Mouse (Mus musculus): ENCODE measurements at regions not wholly inside any gene's neighbourhood (a gene's known extent, or its start where the extent isn't known, plus 50 kb on each side); places are given as distances from the start of the nearest gene placed in this dataset.

- H3K36me3 ChIP-seq (ENCODE audit: insufficient read depth, low read length) = no peaks in the 10 kb centered on the region
- H3K4me1 ChIP-seq (replicated peaks; ENCODE audit: low read depth, low read length) = no peaks in the 10 kb centered on the region
- H3K4me3 ChIP-seq (replicated peaks; ENCODE audit: low read length) = no peak overlapping the region
- no peak for TF ChIP-seq CTCF (conservative IDR thresholded peaks at IDR 0.05; ENCODE audit: low read length)
- TF ChIP-seq POU5F1 (IDR thresholded peaks at IDR 0.05; ENCODE audit: borderline replicate concordance, low read length) = no peak
- TF ChIP-seq NANOG (IDR thresholded peaks at IDR 0.05; ENCODE audit: borderline replicate concordance, low read length) = no peak
- H3K27me3 ChIP-seq (ENCODE audit: insufficient read depth, low read length) = no peaks in the 10 kb centered on the region
- peaks cover 21% of the 10 kb centered on the region for H3K9me3 ChIP-seq (ENCODE audit: low read length)
Observed at GRCm38 (mm10) chr9:74556116-74556515, 305.6 kb upstream of the Onecut1 start.

DNA sequence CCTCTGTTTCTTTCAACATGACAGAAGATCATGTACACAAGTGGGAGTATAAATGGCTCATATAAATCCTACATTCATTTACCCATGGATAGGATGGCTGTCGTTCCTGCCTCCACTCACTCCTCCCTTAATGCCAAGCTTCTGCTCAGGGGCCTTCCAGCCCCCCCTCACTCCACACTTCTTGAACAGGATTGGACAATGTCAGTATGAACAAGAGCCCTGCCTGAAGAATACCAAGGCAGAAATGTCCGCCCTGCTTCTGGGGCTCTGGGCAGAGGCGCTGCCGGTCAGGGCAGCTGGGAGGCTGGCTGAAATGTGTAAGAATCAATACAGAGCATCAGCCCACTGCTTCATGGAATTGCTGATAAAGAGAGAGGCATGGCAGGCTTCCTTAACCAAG lies 269.0 kb upstream of the Onecut1 start:
- H3K9me3 ChIP-seq (ENCODE audit: low read length) = no peaks in the 10 kb centered on the region
- TF ChIP-seq NANOG (IDR thresholded peaks at IDR 0.05; ENCODE audit: borderline replicate concordance, low read length) (no peak), POU5F1 (IDR thresholded peaks at IDR 0.05; ENCODE audit: borderline replicate concordance, low read length) (no peak), CTCF (conservative IDR thresholded peaks at IDR 0.05; ENCODE audit: low read length) (no peak)
- H3K36me3 ChIP-seq (ENCODE audit: insufficient read depth, low read length) = no peaks in the 10 kb centered on the region
- H3K4me1 ChIP-seq (replicated peaks; ENCODE audit: low read depth, low read length) = no peaks in the 10 kb centered on the region
- no peak overlapping the region for H3K4me3 ChIP-seq (replicated peaks; ENCODE audit: low read length)
- H3K27me3 ChIP-seq (ENCODE audit: insufficient read depth, low read length) = no peaks in the 10 kb centered on the region

GRCm38 (mm10) chr9:74593970-74594369 lies 267.8 kb upstream of the Onecut1 start:
- TF ChIP-seq CTCF (conservative IDR thresholded peaks at IDR 0.05; ENCODE audit: low read length) (peak; percentile 70), POU5F1 (IDR thresholded peaks at IDR 0.05; ENCODE audit: borderline replicate concordance, low read length) (no peak), NANOG (IDR thresholded peaks at IDR 0.05; ENCODE audit: borderline replicate concordance, low read length) (no peak)

DNA sequence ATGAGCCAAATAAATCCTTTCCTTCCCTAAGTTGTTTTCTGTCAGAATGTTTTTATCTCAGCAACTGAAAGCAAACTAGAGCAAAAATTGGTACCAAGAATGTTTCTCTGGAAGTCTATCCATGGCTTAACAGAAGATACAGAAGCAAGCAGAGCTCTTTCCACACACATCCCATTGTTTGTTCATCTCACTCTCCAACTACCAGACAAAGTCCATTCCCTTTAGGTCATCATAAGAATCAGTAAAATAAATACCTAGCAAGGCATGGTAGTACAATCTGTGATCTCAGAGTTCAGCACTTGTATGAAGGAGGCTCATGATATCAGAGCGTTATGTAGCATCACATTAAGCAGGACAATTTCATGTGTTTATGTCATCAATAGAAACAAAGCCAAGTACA lies 257.3 kb upstream of the Onecut1 start:
- no peak overlapping the region for H3K4me3 ChIP-seq (replicated peaks; ENCODE audit: low read length)
- TF ChIP-seq POU5F1 (IDR thresholded peaks at IDR 0.05; ENCODE audit: borderline replicate concordance, low read length) = no peak
- TF ChIP-seq NANOG (IDR thresholded peaks at IDR 0.05; ENCODE audit: borderline replicate concordance, low read length) = no peak
- no peak for TF ChIP-seq CTCF (conservative IDR thresholded peaks at IDR 0.05; ENCODE audit: low read length)
- no peaks in the 10 kb centered on the region for H3K27me3 ChIP-seq (ENCODE audit: insufficient read depth, low read length)
- no peaks in the 10 kb centered on the region for H3K9me3 ChIP-seq (ENCODE audit: low read length)
- H3K4me1 ChIP-seq (replicated peaks; ENCODE audit: low read depth, low read length) = no peaks in the 10 kb centered on the region
- no peaks in the 10 kb centered on the region for H3K36me3 ChIP-seq (ENCODE audit: insufficient read depth, low read length)

More at GRCm38 (mm10) chr9:74593970-74594369, 267.8 kb upstream of the Onecut1 start:
- Histone ChIP-seq H3K36me3 (ENCODE audit: insufficient read depth, low read length) (no peaks in the 10 kb centered on the region), H3K27me3 (ENCODE audit: insufficient read depth, low read length) (no peaks in the 10 kb centered on the region), H3K4me3 (replicated peaks; ENCODE audit: low read length) (no peak overlapping the region), H3K9me3 (ENCODE audit: low read length) (no peaks in the 10 kb centered on the region), H3K4me1 (replicated peaks; ENCODE audit: low read depth, low read length) (no peaks in the 10 kb centered on the region)

- no peak overlapping the region for H3K4me3 ChIP-seq (replicated peaks; ENCODE audit: low read length)
- H3K27me3 ChIP-seq (ENCODE audit: insufficient read depth, low read length) = no peaks in the 10 kb centered on the region
- no peaks in the 10 kb centered on the region for H3K36me3 ChIP-seq (ENCODE audit: insufficient read depth, low read length)
- TF ChIP-seq NANOG (IDR thresholded peaks at IDR 0.05; ENCODE audit: borderline replicate concordance, low read length) (no peak), POU5F1 (IDR thresholded peaks at IDR 0.05; ENCODE audit: borderline replicate concordance, low read length) (no peak), CTCF (conservative IDR thresholded peaks at IDR 0.05; ENCODE audit: low read length) (no peak)
- H3K9me3 ChIP-seq (ENCODE audit: low read length) = peaks cover 22% of the 10 kb centered on the region
- no peaks in the 10 kb centered on the region for H3K4me1 ChIP-seq (replicated peaks; ENCODE audit: low read depth, low read length)
Observed at GRCm38 (mm10) chr9:74621957-74622356, 239.8 kb upstream of the Onecut1 start.

DNA sequence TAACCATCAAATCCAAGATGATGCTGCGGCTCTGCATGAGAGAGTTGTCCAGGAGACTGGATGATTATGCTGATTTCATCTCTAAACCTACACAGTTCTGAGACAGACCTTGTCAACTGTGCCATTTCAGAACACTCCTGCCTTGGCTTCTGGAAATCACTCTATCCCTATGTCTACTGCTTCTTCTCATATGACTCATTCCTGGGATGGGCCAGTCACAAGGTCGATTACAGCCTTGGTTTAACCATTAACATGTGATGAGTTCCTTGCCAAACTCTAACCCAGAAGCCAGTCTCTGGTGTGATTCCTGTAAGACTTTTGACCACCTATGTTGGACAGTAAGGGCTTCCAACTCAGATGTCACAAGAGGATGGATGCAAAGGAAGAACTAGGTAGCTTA lies 216.3 kb upstream of the Onecut1 start:
- no peaks in the 10 kb centered on the region for H3K9me3 ChIP-seq (ENCODE audit: low read length)
- no peak overlapping the region for H3K4me3 ChIP-seq (replicated peaks; ENCODE audit: low read length)
- H3K36me3 ChIP-seq (ENCODE audit: insufficient read depth, low read length) = no peaks in the 10 kb centered on the region
- 0 out of 2 replicates have a peak, but pooled peaks cover 4% of the 10 kb centered on the region for H3K4me1 ChIP-seq (replicated peaks; ENCODE audit: low read depth, low read length)
- no peak for TF ChIP-seq POU5F1 (IDR thresholded peaks at IDR 0.05; ENCODE audit: borderline replicate concordance, low read length)
- no peak for TF ChIP-seq CTCF (conservative IDR thresholded peaks at IDR 0.05; ENCODE audit: low read length)
- H3K27me3 ChIP-seq (ENCODE audit: insufficient read depth, low read length) = no peaks in the 10 kb centered on the region

GRCm38 (mm10) chr9:74650036-74650435 lies 211.7 kb upstream of the Onecut1 start:
- H3K4me3 ChIP-seq (replicated peaks; ENCODE audit: low read length) = no peak overlapping the region
- H3K4me1 ChIP-seq (replicated peaks; ENCODE audit: low read depth, low read length) = 0 out of 2 replicates have a peak, but pooled peaks cover 4% of the 10 kb centered on the region
- no peaks in the 10 kb centered on the region for H3K36me3 ChIP-seq (ENCODE audit: insufficient read depth, low read length)
- H3K9me3 ChIP-seq (ENCODE audit: low read length) = no peaks in the 10 kb centered on the region
- no peaks in the 10 kb centered on the region for H3K27me3 ChIP-seq (ENCODE audit: insufficient read depth, low read length)
- TF ChIP-seq NANOG (IDR thresholded peaks at IDR 0.05; ENCODE audit: borderline replicate concordance, low read length) (no peak), CTCF (conservative IDR thresholded peaks at IDR 0.05; ENCODE audit: low read length) (no peak), POU5F1 (IDR thresholded peaks at IDR 0.05; ENCODE audit: borderline replicate concordance, low read length) (no peak)

DNA sequence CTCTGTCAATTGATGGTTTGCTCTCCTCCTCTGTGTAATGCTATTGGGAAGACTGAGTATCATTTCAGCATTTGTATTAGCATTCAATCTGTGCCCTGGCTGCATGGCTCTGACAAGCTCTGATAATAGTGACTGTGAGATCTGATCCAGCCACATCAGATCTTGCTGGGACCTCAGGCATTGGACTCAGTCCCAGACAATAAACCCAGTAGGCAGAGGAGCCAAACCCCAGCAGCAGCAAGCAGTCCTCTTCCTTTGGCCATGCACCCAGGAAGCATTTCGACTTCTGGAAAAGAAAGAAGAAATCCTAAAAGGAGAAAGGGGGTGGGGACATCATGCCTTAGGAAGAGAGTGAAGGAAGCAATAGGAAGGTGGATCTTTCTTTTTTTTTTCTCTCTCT lies 205.8 kb upstream of the Onecut1 start:
- Histone ChIP-seq H3K9me3 (ENCODE audit: low read length) (no peaks in the 10 kb centered on the region), H3K4me3 (replicated peaks; ENCODE audit: low read length) (no peak overlapping the region), H3K4me1 (replicated peaks; ENCODE audit: low read depth, low read length) (no peaks in the 10 kb centered on the region), H3K27me3 (ENCODE audit: insufficient read depth, low read length) (no peaks in the 10 kb centered on the region), H3K36me3 (ENCODE audit: insufficient read depth, low read length) (no peaks in the 10 kb centered on the region)
- TF ChIP-seq NANOG (IDR thresholded peaks at IDR 0.05; ENCODE audit: borderline replicate concordance, low read length) (no peak), POU5F1 (IDR thresholded peaks at IDR 0.05; ENCODE audit: borderline replicate concordance, low read length) (no peak), CTCF (conservative IDR thresholded peaks at IDR 0.05; ENCODE audit: low read length) (no peak)

DNA sequence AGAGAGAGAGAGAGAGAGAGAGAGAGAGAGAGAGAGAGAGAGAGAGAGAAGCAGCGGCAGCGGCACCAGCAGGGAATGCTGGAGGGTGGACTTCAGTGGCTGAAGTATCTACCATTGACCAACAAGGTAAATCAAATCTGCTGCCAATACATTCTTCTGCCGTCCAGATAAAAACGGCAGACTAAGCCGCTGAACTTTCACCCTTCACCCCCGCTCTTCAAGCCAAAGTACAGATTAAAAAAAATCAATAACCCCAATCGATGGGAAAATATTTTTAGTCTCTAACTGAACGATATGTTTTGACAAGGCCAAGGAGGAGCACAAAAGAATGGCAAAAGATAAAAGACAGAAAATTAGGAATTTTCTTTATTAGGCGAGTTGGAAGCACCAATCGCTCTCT lies 205.3 kb upstream of the Onecut1 start:
- Histone ChIP-seq H3K4me1 (replicated peaks; ENCODE audit: low read depth, low read length) (no peaks in the 10 kb centered on the region), H3K9me3 (ENCODE audit: low read length) (no peaks in the 10 kb centered on the region), H3K4me3 (replicated peaks; ENCODE audit: low read length) (no peak overlapping the region), H3K27me3 (ENCODE audit: insufficient read depth, low read length) (no peaks in the 10 kb centered on the region), H3K36me3 (ENCODE audit: insufficient read depth, low read length) (no peaks in the 10 kb centered on the region)
- no peak for TF ChIP-seq POU5F1 (IDR thresholded peaks at IDR 0.05; ENCODE audit: borderline replicate concordance, low read length)
- no peak for TF ChIP-seq NANOG (IDR thresholded peaks at IDR 0.05; ENCODE audit: borderline replicate concordance, low read length)
- no peak for TF ChIP-seq CTCF (conservative IDR thresholded peaks at IDR 0.05; ENCODE audit: low read length)
